Mouse (Mus musculus) frontal cortex, adult 2 months (tissue): ENCODE measurements around the gene Gm28230. TPM values are rescaled to one million over a fixed set of nuclear protein-coding genes. Genes with fewer than 3 reads are reported as not detected.

Source experiments
- DNase-seq, 2 experiments: peaks; one replicate each; pipeline ENCODE4 v3.0.0; 2022; ENCODE audit warnings: low spot score in 1 of 2; ENCODE audit errors: extremely low spot score in 1 of 2
- polyA plus RNA-seq: library from polyadenylated mRNA; depleted of rRNA; stranded (reverse); fragments of >200 nt; gene quantifications from 2 replicates; pipeline ENCODE4 v1.2.3, GENCODE M21; 2012

Gm28230 gene
- polyA plus RNA-seq, 1 experiment: not detected

DNA sequence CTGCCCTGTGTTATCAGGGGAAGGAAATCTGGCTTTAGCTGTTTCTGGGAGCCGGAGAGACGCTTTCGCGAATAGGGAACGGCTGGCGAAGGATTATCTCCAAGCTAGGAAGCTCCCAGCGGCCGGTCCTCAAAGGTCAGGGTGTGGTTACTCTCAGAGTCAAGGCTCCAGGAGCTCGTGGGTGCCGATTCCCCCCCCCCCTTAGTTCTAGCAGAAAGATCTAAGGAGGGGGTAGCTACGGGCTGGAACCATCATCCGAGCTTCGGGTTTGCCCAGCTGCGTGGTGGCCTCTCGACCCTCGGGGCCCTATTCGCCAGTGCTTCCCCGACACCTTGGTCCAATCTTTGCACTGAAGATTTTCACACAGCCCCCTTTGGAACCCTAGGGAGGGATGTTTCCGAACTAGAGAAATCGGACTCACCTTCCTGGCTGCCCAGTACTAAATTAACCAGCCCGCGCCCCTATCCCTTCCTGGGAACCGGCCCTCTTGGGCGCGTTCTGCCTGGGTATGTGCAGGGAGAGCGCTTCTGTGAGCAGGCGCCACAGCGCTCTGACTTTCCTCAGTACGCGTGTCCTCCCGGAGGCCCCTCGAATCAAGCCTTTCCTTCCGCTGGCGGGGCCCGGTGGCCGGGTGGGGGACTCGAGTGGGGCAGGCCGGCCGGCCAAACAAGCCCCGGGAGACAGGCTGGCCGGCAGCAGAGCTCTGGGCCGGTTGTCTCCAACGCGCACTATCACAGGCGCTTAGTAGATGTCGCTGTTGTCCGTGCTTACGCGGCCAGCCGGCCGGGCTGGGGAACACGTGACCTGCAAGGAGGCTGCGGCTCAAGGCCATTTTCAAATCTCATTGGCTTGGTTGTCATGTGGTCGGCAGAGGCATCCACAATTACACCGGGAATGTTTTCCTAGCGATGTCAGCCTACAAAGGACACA lies 35.2 kb upstream of the Gm28230 start, which contains the start of gene Hoxd10:
Gene Hoxd10 (plus strand): TSS at position 903 of the 930 bp plus-strand sequence.
- DNase-seq: no peak

DNA sequence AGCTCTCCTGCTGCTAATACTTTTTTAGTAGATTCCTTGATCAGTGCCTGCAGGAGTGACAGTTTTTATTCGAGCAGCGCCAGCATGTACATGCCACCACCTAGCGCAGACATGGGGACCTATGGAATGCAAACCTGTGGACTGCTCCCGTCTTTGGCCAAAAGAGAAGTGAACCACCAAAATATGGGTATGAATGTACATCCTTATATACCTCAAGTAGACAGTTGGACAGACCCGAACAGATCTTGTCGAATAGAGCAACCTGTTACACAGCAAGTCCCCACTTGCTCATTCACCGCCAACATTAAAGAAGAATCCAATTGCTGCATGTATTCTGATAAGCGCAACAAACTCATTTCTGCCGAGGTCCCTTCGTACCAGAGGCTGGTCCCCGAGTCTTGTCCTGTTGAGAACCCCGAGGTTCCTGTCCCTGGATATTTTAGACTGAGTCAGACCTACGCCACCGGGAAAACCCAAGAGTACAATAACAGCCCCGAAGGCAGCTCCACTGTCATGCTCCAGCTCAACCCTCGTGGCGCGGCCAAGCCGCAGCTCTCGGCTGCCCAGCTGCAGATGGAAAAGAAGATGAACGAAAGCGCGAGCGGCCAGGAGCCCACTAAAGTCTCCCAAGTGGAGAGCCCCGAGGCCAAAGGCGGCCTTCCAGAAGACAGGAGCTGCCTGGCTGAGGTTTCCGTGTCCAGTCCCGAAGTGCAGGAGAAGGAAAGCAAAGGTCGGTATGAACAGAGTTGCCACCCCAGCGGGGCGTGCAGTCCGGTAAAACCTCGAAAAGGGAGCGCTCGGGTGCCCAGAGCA lies 34.3 kb upstream of the Gm28230 start:
- DNase-seq: no peak

DNA sequence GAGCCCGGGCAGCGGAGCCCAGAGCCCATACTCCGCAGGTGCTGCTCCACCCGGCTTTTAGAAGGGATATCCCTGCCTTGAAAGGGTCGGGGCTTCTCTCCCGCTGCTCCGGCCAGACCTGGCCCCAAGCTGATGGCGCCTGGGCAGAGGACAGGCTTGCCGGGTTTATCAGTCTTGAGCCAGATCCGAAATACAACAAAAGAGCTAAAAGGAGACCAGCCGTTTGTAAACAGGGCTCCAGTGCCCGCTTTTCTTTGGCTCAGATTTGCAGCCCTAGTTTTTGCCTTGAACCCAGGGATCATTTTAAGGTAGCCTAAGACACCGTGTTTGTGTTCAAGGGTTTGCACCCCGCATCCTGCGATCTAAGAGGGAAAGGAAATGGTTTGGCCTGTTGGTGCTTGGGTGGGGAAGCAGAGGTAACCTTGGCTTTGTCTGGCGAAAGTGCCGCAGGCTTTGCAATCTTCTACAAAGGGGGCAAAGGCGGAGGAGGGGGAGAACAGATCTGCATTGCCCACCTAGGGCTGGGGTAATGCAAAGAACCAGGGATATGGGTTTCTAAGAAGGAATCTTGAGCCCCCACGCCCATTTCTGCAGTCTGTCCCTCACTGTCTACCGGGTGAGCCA lies 33.6 kb upstream of the Gm28230 start:
- no peak for DNase-seq

DNA sequence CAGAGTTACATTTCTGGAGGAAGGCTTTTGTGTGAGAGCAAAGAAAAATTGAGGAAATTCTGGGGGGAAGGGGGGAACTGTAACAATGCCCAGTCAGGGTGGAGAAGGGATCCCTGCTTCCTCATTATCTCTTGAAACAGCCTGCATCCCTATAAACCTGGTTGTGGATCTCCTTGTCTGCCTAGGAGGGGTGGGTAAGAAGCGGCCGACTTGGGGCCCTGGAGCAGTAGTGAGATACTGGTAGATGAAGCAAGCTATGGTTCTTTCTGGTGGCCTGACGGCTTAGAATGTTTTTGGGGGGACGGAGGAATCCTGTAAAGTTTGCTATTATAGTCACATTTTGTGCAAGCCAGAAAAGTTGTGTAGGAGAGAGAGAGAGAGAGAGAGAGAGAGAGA lies 33.1 kb upstream of the Gm28230 start:
- no peak for DNase-seq

DNA sequence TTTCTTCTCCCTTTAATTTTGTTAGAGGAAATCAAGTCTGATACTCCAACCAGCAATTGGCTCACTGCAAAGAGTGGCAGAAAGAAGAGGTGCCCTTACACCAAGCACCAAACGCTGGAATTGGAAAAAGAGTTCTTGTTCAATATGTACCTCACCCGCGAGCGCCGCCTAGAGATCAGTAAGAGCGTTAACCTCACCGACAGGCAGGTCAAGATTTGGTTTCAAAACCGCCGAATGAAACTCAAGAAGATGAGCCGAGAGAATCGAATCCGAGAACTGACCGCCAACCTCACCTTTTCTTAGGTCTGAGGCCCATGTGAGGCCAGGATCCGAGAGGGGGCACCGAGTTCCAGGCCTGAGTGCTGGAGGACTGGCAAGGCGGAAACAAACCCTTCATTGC lies 32.5 kb upstream of the Gm28230 start:
- DNase-seq: no peak

DNA sequence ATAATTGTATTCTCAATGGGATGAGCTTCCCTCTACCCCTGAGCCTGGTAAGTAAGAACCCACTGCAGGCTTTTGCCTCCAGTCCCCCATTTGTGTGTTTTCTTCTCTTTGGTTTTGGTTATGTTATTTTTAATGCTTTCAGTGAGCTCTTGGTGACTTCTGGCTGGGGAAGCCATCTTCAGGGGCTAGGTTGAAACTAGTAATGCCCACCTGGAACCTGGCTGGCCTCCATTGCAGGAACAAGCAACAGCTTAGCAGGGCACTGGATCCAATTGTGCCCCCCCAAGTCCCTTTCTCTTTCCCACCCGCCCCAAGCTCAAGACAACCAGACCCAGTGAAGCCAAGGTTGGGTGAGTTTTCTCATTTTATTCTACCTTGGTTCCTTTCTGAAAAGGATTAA lies 31.1 kb upstream of the Gm28230 start:
- no peak for DNase-seq

DNA sequence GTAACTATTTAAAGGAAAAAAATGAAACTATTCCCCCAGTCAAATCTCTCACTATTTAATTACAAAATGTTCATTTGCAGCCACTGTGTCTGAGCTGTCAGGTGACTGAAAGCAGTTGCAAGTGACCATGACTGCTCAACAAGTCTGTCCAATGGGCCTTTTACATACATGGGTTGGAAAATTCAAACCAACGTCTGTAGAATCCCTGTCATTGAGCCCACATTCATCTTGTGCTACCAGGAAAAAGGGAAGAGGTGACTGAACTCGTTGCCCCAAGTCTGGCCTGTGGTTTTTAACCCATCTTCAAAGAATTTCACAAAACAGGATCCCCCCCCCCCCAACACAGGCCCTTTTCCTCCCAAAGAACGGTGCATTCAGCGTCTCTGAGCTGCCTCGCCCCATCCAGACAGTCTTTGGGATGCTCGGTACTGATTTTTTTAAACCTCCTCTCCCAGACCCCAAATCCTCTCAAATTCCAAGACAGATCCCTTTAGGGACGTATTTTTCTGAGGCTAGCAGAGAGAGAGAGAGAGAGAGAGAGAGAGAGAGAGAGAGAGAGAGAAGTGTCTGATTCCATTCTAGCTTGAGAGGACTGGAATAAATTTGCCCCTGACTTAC lies 30.6 kb upstream of the Gm28230 start:
- DNase-seq: no peak

DNA sequence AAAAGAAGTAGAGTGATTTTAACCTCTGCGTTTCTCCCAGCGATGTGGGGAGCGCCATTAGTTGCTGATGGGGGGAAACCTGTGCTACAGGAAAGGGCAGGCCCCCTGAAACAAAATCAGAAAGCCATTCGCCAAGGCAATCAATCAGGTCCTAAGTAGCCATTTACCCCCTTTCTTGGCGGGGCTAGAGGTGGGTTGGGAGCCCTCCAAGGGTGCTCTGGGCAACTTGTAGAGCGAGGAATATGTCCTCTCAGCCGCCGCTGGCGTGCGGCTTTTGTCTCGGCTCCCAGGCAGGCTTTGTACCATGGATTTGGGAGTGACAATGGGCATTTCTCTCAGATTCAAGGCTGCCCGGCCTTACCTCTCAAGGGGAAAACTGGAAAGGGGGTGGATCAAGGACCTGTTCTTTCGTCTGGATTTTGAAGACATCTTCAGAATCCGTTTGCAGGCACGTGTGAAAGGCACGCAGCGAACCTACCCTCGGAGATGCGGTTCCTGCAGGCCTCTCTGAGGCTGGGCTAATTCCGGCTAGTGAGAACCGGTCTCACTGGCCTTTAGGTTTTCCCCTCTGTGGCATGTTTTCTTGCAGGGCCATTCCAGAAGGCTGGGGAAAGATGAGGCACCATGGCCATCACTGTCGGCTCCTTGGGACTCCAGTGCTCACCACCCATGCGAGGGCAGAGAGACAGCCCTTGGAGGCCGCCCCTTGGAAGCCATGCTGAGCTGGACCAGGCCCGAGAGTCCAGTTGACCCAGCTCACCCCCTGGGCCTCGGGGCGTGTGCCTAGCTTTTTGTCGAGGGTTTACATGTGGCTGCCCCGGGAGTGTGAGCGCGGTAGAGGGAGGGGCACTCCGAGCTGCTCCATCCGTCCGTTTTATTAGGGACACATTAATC lies 29.8 kb upstream of the Gm28230 start:
- no peak for DNase-seq

DNA sequence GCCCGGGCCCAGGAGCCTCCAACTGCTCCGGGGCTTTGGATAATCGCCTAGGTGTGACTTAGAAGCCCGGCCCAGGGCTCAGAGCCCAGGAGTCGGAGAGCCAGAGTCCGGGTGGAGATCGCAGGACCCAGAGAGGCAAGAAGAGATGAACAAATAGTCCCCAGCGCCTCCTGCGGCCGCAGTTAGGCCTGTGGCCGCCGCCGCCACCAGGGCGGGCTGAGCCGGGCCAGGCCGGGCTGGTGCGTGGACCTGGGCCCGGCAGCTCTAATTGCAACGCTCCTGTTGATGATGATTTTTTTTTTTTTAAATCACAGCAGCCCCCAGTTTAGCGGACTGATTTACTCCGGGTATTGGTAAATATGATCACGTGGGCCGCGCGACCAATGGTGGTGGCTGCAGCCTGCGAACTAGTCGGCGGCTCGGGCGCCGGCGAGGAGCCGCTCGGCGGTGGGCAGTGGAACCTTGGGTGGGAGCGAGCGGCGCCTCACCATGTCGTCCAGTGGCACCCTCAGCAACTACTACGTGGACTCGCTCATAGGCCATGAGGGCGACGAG lies 28.9 kb upstream of the Gm28230 start, which contains the start of gene Hoxd9:
Gene Hoxd9 (plus strand): TSS at position 161 of the 555 bp plus-strand sequence.
- DNase-seq: no peak

DNA sequence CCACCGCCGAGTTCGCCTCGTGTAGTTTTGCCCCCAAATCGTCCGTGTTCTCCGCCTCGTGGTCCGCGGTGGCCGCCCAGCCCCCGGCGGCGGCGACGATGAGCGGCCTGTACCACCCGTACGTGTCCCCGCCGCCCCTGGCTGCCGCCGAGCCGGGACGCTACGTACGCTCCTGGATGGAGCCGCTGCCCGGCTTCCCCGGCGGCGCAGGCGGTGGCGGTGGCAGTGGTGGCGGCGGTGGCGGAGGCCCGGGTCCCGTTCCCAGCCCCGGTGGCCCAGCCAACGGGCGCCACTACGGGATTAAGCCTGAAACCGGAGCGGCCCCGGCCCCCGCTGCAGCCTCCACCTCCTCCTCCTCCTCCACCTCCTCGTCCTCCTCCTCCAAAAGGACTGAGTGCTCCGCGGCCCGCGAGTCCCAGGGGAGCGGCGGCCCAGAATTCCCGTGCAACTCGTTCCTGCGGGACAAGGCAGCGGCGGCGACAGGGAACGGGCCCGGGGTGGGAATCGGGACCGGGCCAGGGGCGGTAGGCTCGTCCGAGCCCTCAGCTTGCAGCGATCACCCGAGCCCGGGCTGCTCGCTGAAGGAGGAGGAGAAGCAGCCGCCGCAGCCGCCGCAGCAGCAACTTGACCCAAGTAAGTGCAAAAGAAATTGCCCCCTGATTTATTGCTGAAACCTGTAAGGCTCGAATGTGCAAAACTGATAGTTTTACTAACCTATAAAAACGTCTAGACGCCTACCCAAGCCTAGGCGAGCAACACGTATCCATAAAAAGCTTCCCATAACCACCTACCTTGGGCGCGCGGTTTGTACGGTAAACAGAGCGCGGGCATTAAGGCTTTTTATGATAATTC lies 28.1 kb upstream of the Gm28230 start:
- DNase-seq: no peak

DNA sequence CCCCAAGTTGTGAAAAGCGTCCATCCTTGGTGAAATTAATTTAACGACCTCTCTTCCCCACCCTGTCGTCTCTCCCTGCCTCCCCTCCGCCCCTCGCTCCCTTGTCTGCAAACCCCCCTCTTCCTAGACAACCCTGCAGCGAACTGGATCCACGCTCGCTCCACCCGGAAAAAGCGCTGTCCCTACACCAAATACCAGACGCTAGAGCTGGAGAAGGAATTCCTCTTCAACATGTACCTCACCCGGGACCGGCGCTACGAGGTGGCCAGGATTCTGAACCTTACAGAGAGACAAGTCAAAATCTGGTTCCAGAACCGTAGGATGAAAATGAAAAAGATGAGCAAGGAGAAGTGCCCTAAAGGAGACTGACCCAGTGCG lies 27.5 kb upstream of the Gm28230 start:
- no peak for DNase-seq

DNA sequence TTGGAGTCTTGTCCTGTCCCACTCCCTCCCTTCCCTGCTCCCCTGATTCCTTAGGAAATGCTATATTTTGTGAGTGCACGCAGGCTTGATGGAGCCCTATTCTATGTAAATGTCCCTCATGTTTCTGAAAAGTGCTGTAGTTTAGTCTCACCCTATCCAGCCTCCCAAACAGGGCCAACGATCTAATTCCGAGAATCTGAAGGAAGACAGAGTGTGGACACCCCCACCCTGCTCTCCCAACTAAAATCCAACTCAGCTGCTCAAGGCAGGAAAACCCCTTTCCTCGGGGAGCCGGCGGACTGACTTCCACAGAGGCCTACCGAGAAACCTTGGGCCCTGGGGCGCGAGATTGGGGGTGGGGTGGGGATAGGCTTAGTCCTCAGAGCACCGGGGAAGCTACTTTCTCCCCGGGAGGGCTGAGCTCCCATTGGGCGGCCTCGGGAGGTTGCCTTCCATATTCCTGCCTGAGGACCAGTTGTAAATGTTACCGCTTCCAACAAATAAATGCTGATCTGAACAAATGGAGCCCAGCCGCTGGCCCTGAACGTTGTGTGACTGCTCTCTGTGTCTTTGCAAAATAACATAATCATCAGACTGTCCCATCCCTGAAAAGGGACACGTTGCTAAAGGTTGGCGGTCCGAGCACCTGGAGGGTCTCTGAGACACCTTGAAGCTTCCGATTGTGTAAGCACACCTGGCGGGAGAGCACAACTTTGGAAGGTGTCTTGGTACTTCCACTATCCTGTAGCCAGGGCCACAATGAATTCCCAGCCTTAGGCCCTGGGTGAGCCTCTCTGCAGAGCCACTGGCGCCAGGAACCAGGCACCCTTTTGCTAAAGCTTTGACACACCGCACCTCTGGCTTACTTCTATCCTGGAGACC lies 26.6 kb upstream of the Gm28230 start:
- DNase-seq: no peak

DNA sequence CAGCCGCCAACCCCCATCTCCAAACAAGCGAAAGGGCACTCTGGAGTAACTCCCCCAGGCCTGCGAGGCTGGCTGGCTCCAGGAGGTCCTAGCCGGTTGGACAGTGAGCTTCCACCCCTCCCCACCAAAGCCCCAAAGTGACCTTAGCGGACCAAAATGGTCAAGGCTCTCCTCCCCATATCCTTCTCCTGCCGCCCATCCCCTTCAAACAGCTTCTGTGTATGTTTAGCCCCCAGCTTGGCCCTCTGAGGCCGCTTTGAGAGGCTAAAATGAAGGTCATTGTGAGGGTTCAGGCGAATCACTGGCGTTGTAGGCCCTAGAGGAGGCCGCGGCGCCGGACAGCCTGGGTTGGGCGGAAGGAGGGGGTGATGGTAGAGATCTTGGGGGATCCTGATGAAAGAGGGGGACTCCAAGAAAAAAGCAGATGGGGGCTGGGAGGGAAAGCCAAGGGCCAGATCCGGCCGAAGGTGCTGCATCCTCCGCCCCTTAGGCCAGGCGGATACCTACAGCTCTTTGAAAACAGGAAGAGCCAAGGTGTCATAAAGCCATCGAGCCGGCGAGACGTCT lies 25.9 kb upstream of the Gm28230 start:
- DNase-seq: no peak

DNA sequence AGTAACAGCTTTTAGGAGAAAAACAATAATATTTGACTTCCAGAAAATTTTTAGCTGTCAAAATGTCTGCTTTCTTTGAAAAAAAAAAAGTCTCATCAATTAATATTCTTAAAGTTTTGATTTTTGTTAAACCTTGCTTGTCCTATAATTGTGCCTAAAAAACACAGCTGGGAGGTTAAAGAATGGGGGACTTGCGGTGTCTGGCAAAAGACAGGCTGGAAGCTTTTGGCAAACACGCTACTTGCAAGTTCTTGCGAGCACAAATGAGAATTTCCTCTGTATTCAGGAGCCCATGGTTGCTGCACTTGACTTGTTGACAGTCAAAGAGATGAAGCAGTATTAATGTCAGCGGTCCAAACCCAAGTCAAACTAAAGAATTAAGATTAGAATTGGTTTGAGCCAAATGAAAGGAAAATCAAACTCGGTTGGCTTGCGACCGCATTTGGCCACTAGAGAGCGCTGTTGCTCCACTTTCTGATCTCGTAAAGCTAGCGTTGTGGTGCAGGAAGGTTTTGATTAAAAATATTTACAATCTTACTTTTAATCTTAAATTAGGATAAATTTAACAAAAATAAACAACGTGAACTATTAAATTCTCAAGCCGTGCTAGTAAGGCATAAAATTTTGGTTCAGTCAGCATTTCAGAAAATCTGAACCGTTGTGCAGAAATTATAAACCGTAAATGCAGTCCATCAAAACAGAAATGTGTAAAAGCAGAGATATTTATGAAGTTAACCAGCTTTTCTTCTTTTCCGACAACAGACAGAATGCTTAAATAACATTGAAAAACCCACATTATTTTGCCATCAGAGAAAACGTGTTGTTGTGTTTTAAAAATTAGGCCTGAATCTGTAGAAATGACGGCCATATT lies 24.3 kb upstream of the Gm28230 start:
- peak; percentile 25 to 92 for DNase-seq

DNA sequence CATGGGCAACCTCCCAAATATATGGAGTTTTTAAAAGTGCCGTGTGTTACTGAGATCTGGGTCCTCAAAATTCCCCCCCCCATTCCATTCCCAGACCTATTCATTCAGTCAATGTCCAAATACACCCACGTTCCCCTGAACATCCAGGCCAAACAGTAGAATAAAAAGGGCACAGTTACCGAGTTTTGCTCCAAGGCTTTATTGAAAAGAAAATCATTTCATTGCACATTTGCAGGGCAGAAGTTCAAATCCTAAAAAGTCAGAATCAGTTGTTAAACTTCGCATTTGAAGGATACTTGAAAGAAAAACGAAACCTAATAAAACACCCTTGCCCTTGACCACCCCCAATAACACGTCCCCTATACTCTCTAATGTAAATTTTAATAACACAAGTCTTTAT lies 23.7 kb upstream of the Gm28230 start:
- no peak for DNase-seq

DNA sequence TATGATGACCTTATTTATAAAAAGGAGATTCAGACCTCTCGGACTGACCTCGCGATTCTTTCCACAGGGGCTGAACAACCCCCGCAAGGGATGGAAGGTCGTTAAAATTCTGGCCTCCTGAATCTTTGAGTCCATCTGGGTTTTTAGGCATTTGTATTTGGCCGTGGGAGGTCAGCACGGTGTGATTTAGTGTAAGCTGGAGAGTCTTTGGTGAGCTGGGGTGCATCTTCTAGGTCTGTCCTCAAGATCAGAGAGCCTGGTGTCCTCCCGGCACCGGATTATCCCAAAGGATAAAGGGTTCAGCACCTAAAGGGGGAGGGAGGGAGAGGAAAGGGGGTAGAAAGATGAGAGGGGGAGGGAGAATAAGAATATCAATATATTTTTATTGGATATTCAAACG lies 23.2 kb upstream of the Gm28230 start:
- DNase-seq: no peak
